33 mouse cellular contexts compared by ENCODE assay signal in the genomic region with DNA sequence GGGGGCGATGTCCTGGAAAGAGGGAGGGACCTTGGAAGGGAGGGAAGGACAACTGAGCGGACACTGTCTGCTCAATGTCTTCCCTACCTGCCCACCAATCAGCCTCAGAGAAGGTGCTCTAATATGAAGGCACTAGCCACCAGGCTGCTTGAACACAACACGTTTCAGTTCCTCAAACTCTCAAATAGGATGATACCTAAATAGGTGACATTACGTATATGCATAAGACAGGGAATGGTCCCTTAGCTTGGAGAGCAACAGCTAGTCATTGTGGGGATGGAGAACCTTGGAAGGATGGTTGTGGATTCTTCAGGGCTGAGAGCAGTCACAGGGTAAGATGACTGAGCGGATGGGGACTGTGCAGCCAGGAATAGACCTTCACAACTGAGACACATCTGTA. TPM values are rescaled to one million over a fixed set of nuclear protein-coding genes. Genes with fewer than 3 reads are reported as not detected.
"Had no signal": no experiment of that assay in that cellular context is flagged by ENCODE, and none has a peak within 500 bp of the region (broad histone marks: within the 10 kb centered on the region; RNA-seq: fewer than 3 reads in every experiment).

No protein-coding gene starts in this region.

- H3K27ac ChIP-seq: heart, adult 2 months; heart, embryonic 13.5 days; heart, embryonic 15.5 days; hindbrain, embryonic 13.5 days; hindbrain, embryonic 15.5 days; intestine, embryonic 15.5 days; limb, embryonic 10.5 days; limb, embryonic 12.5 days; liver, embryonic 13.5 days had no signal

- H3K9me3 ChIP-seq: heart, embryonic 13.5 days; heart, embryonic 15.5 days; hindbrain, embryonic 13.5 days; hindbrain, embryonic 15.5 days; intestine, embryonic 15.5 days; limb, embryonic 10.5 days; limb, embryonic 12.5 days; liver, embryonic 13.5 days had no signal

- H3K9ac ChIP-seq: heart, embryonic 13.5 days; heart, embryonic 15.5 days; hindbrain, embryonic 13.5 days; hindbrain, embryonic 15.5 days; intestine, embryonic 15.5 days; limb, embryonic 12.5 days; liver, embryonic 13.5 days had no signal

- DNase-seq: gastrocnemius, postnatal 10 days; gastrocnemius, postnatal 25 days; heart, adult 11 months; heart, adult 2 months; heart, postnatal 14 days; heart, postnatal 36 days; kidney, adult 18-20 months; kidney, adult 8-10 months; kidney, postnatal 10 days; kidney, postnatal 25 days; kidney, postnatal 4 days; liver; liver, embryonic 13.5 days had no signal

- H3K4me2 ChIP-seq: heart, embryonic 11.5 days; heart, embryonic 13.5 days; heart, embryonic 15.5 days; hindbrain, embryonic 13.5 days; hindbrain, embryonic 15.5 days; intestine, embryonic 15.5 days; limb, embryonic 12.5 days; liver, embryonic 11.5 days; liver, embryonic 13.5 days had no signal

- H3K4me1 ChIP-seq: limb, embryonic 10.5 days; limb, embryonic 12.5 days had no signal

- H3K4me3 ChIP-seq: heart, adult 2 months; heart, embryonic 13.5 days; heart, embryonic 15.5 days; hindbrain, embryonic 13.5 days; hindbrain, embryonic 15.5 days; intestine, embryonic 15.5 days; limb, embryonic 10.5 days; limb, embryonic 12.5 days; liver, embryonic 13.5 days had no signal

- H3K27me3 ChIP-seq: intestine, embryonic 15.5 days had no signal

- ATAC-seq: inflammation-experienced regulatory T-cells, adult 6 months; intestine, embryonic 15.5 days; intestine, postnatal 0 days had no signal

- H3K36me3 ChIP-seq: heart, embryonic 13.5 days; heart, embryonic 15.5 days; hindbrain, embryonic 13.5 days; hindbrain, embryonic 15.5 days; intestine, embryonic 15.5 days; limb, embryonic 10.5 days; limb, embryonic 12.5 days; liver, embryonic 13.5 days had no signal

RNA-seq across cellular contexts. Expression of gene Fam187a, which starts 2.5 kb away (rescaled TPM):
- total RNA-seq: gastrocnemius, adult 18-20 months; gastrocnemius, postnatal 10 days; gastrocnemius, postnatal 25 days; heart, adult 2 months; heart, postnatal 14 days; heart, postnatal 36 days; hematopoietic stem cell, adult 5-6 weeks; layer of hippocampus, postnatal 10 days; left cerebral cortex, postnatal 10 days had no signal
- polyA plus RNA-seq: heart, adult 2 months; heart, embryonic 11.5 days; heart, embryonic 13.5 days; heart, embryonic 15.5 days; heart, postnatal 0 days; hindbrain, embryonic 11.5 days; hindbrain, embryonic 13.5 days; hindbrain, embryonic 15.5 days; inflammation-experienced regulatory T-cells, adult 6 months; intestine, embryonic 15.5 days; intestine, postnatal 0 days; kidney, embryonic 14.5 days; kidney, embryonic 16.5 days; limb, embryonic 10.5 days; limb, embryonic 12.5 days; limb, embryonic 14.5 days; liver, embryonic 11.5 days had no signal

RNA-seq across cellular contexts. Expression of gene Ccdc103, which starts 6.4 kb away (rescaled TPM):
- total RNA-seq: gastrocnemius, adult 18-20 months; gastrocnemius, postnatal 25 days; heart, adult 2 months; heart, postnatal 36 days had no signal
- polyA plus RNA-seq: inflammation-experienced regulatory T-cells, adult 6 months had no signal

RNA-seq across cellular contexts. Expression of gene Gfap, which starts 13.3 kb away (rescaled TPM):
- total RNA-seq: gastrocnemius, adult 18-20 months; gastrocnemius, postnatal 25 days had no signal
- polyA plus RNA-seq: inflammation-experienced regulatory T-cells, adult 6 months had no signal

RNA-seq across cellular contexts. Expression of gene Kif18b, which starts 37.5 kb away (rescaled TPM):
- total RNA-seq: gastrocnemius, adult 18-20 months had no signal
